Mouse (Mus musculus): Measurements from ENCODE around the gene Tmem200c. TPM values are rescaled to one million over a fixed set of nuclear protein-coding genes. Genes with fewer than 3 reads are reported as not detected.

Tmem200c gene
- polyA plus RNA-seq, 1 experiment from 2014 or later, result not detected

- DNase-seq (no peak), ATAC-seq (no peak)
- no peak overlapping the region for H3K4me3 ChIP-seq (ENCODE audit: low read depth, low read length)
- no peaks in the 10 kb centered on the region for H3K9me3 ChIP-seq (ENCODE audit: low read length)
- H3K36me3 ChIP-seq (replicated peaks; ENCODE audit: insufficient read depth, low read length), result no peaks in the 10 kb centered on the region
- H3K4me1 ChIP-seq (ENCODE audit: insufficient read depth), result no peaks in the 10 kb centered on the region
- WGBS (ENCODE audit: insufficient replicate concordance), result 67% methylated on average over 3 of the region's 3 CpGs
- H3K4me2 ChIP-seq (ENCODE audit: low read depth, low read length), result no peak overlapping the region
- TF ChIP-seq CTCF (IDR thresholded peaks at IDR 0.05; ENCODE audit: low read depth) (no peak), EP300 (IDR thresholded peaks at IDR 0.05; ENCODE audit: low read depth) (no peak)
- no peaks in the 10 kb centered on the region for H3K27me3 ChIP-seq (ENCODE audit: insufficient read depth, low read length)
- no peak overlapping the region for H3K9ac ChIP-seq (replicated peaks)
- no peak overlapping the region for H3K27ac ChIP-seq (ENCODE audit: low read depth)
Measured at GRCm38 (mm10) chr17:68864175-68864574, 37.8 kb downstream of the Tmem200c start.

DNA sequence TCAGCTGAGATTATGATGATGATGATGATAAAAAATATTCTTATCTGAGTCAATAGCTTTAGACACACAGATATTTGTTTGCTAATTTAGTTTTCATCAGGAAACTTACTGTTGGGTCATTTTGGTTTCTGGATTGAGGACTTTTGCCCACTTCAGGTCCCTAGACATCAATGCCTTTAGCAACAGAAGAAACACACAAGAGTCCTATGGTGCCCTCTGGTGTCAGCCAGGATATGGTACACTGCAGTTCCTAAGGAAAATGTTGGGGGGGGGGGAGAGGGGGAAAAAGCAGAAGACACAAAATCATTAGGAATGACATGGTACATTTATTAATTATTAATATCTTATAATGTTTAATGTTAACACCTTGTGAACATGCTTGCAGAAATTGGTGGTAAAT is 42.0 kb downstream of the Tmem200c start:
- Histone ChIP-seq H3K27me3 (ENCODE audit: insufficient read depth, low read length) (no peaks in the 10 kb centered on the region), H3K9ac (replicated peaks) (no peak overlapping the region), H3K4me3 (ENCODE audit: low read depth, low read length) (no peak overlapping the region), H3K4me1 (ENCODE audit: insufficient read depth) (no peaks in the 10 kb centered on the region), H3K4me2 (ENCODE audit: low read depth, low read length) (no peak overlapping the region), H3K9me3 (ENCODE audit: low read length) (no peaks in the 10 kb centered on the region), H3K36me3 (replicated peaks; ENCODE audit: insufficient read depth, low read length) (no peaks in the 10 kb centered on the region), H3K27ac (ENCODE audit: low read depth) (no peak overlapping the region)
- DNase-seq, result no peak
- ATAC-seq, result no peak
- TF ChIP-seq CTCF (IDR thresholded peaks at IDR 0.05; ENCODE audit: low read depth) (peak; percentile 43), EP300 (IDR thresholded peaks at IDR 0.05; ENCODE audit: low read depth) (no peak)

GRCm38 (mm10) chr17:68874021-68874420 is 47.6 kb downstream of the Tmem200c start:
- Histone ChIP-seq H3K4me3 (ENCODE audit: low read depth, low read length) (no peak overlapping the region), H3K4me2 (ENCODE audit: low read depth, low read length) (no peak overlapping the region), H3K9ac (replicated peaks) (no peak overlapping the region), H3K36me3 (replicated peaks; ENCODE audit: insufficient read depth, low read length) (no peaks in the 10 kb centered on the region), H3K27me3 (ENCODE audit: insufficient read depth, low read length) (no peaks in the 10 kb centered on the region), H3K27ac (ENCODE audit: low read depth) (no peak overlapping the region), H3K4me1 (ENCODE audit: insufficient read depth) (no peaks in the 10 kb centered on the region), H3K9me3 (ENCODE audit: low read length) (no peaks in the 10 kb centered on the region)
- 66% methylated on average over 8 of the region's 8 CpGs for WGBS (ENCODE audit: insufficient replicate concordance)
- ATAC-seq, result no peak
- no peak for DNase-seq
- TF ChIP-seq EP300 (IDR thresholded peaks at IDR 0.05; ENCODE audit: low read depth) (no peak), CTCF (IDR thresholded peaks at IDR 0.05; ENCODE audit: low read depth) (no peak)

GRCm38 (mm10) chr17:68875251-68875650 is 48.8 kb downstream of the Tmem200c start:
- no peaks in the 10 kb centered on the region for H3K36me3 ChIP-seq (replicated peaks; ENCODE audit: insufficient read depth, low read length)
- no peak overlapping the region for H3K9ac ChIP-seq (replicated peaks)
- H3K4me3 ChIP-seq (ENCODE audit: low read depth, low read length), result no peak overlapping the region
- H3K27ac ChIP-seq (ENCODE audit: low read depth), result no peak overlapping the region
- H3K27me3 ChIP-seq (ENCODE audit: insufficient read depth, low read length), result no peaks in the 10 kb centered on the region
- no peak overlapping the region for H3K4me2 ChIP-seq (ENCODE audit: low read depth, low read length)
- ATAC-seq (no peak), DNase-seq (no peak)
- no peaks in the 10 kb centered on the region for H3K4me1 ChIP-seq (ENCODE audit: insufficient read depth)
- WGBS (ENCODE audit: insufficient replicate concordance), result 68% methylated on average over 5 of the region's 5 CpGs
- no peak for TF ChIP-seq CTCF (IDR thresholded peaks at IDR 0.05; ENCODE audit: low read depth)
- TF ChIP-seq EP300 (IDR thresholded peaks at IDR 0.05; ENCODE audit: low read depth), result no peak
- no peaks in the 10 kb centered on the region for H3K9me3 ChIP-seq (ENCODE audit: low read length)

DNA sequence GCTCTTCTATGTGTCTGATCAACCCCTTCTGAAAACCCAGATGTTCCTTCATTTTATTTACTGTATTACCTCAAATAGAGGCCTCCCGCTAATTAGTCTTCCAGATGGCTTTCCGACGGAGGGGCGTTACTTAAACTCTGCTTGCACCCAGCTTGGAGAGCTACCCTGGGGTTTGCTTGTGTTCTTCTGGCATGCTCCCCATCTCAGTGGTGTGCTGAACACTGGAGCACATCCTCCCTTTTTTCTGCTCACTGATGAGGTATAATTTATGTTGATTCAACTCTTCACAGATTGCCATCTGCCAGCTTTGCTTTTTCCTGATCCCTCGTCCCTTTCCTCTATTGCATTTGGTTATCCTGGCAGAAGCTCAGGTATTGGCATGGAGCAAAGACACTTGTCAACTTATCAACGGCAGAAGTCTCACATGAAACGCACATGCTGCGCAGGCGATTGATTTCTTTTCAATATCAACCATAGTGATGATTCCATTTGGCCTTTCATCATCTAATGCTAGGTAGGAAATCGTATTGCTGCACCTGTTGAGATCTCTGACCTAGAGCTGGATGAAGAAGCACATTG is 49.6 kb downstream of the Tmem200c start:
- Histone ChIP-seq H3K9ac (replicated peaks) (no peak overlapping the region), H3K4me3 (ENCODE audit: low read depth, low read length) (no peak overlapping the region), H3K4me2 (ENCODE audit: low read depth, low read length) (no peak overlapping the region), H3K36me3 (replicated peaks; ENCODE audit: insufficient read depth, low read length) (no peaks in the 10 kb centered on the region), H3K4me1 (ENCODE audit: insufficient read depth) (no peaks in the 10 kb centered on the region), H3K9me3 (ENCODE audit: low read length) (no peaks in the 10 kb centered on the region), H3K27me3 (ENCODE audit: insufficient read depth, low read length) (no peaks in the 10 kb centered on the region), H3K27ac (ENCODE audit: low read depth) (no peak overlapping the region)
- TF ChIP-seq EP300 (IDR thresholded peaks at IDR 0.05; ENCODE audit: low read depth), result no peak
- TF ChIP-seq CTCF (IDR thresholded peaks at IDR 0.05; ENCODE audit: low read depth), result no peak
- ATAC-seq (no peak), DNase-seq (no peak)
- 81% methylated on average over 10 of the region's 10 CpGs for WGBS (ENCODE audit: insufficient replicate concordance)

DNA sequence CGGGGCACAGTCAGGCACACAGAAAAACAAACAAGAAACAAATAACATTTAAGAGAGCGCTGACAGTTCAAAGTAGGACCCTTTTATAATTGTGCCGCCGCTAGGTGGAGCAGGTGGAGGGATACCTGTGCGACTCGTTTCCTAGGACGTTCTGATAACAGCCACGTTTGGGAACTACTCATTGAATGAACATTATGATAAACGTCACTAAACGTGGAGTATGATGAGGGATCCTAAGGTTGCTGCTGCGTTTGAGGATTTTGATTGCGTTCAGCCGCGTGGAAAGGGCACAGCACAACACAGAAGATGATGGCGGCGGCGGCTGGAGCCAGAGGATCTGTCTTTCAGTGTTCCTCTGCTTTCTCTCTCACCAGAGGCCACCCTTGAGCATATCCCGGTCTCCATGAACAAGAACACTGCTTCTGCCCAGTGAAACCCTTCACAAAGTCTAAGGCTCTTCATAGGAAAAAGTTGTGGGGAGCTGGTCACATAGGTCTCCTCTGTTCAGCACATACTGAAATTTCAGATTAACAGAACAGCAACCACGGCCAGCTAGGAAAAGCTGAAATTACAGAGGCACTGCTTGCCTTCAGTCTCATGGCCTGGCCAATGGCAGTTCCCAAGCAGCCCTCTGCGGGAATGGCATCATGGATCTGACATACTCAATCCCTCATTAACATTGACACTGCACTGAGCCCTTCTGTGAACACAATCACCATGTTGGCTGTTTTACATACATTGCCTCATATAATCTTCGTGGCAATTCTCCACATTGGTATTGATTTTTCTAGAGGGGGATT is 55.5 kb downstream of the Tmem200c start:
- no peak overlapping the region for H3K4me3 ChIP-seq (ENCODE audit: low read depth, low read length)
- no peak overlapping the region for H3K9ac ChIP-seq (replicated peaks)
- no peaks in the 10 kb centered on the region for H3K27me3 ChIP-seq (ENCODE audit: insufficient read depth, low read length)
- no peak overlapping the region for H3K27ac ChIP-seq (ENCODE audit: low read depth)
- peak; percentile 24 for DNase-seq
- ATAC-seq, result no peak
- no peaks in the 10 kb centered on the region for H3K9me3 ChIP-seq (ENCODE audit: low read length)
- TF ChIP-seq EP300 (IDR thresholded peaks at IDR 0.05; ENCODE audit: low read depth) (no peak), CTCF (IDR thresholded peaks at IDR 0.05; ENCODE audit: low read depth) (peak; percentile 41)
- no peaks in the 10 kb centered on the region for H3K36me3 ChIP-seq (replicated peaks; ENCODE audit: insufficient read depth, low read length)
- H3K4me1 ChIP-seq (ENCODE audit: insufficient read depth), result no peaks in the 10 kb centered on the region
- 0 out of 2 replicates have a peak overlapping the region, but pooled peaks have one; percentile 10 for H3K4me2 ChIP-seq (ENCODE audit: low read depth, low read length)
- WGBS (ENCODE audit: insufficient replicate concordance), result 14% methylated on average over 21 of the region's 21 CpGs

Measured in liver, postnatal 0 days (tissue).